Mouse (Mus musculus): ENCODE measurements at regions not wholly inside any gene's neighbourhood (a gene's known extent, or its start where the extent isn't known, plus 50 kb on each side); places are given as distances from the start of the nearest gene placed in this dataset.

DNA sequence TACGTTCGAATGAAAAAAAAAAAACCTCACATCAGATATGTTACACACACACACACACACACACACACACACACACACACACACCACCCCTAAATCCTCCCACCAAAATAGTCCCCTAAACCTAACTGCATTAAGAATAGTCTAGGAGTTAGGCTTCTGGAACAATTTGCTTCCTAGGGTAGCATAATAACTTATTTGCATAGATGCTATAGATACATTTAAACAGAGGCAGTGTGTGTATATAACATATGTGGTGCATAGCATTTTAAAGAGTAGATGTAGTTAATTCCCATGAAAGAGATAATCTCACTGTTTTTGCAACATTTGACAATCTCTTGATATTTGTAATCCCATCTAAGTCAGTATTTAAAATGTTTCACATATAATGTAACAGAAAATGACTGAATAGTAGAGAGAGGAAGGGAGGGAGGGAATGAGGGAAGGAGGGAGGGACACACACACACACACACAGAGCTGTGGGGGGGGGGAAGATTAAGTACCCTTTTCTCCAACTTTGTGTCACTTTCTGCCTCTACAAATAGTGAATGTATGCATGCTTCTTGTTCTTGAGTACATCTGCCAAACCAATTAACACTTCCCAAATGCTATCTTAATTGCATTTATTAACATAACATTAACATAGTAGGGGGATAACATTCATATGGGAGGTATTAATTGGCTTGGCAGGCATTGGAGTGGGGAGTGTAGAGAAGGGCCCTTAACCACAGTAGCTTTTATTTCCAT lies 127.7 kb upstream of the Tle1 start:
- DNase-seq, result no peak

DNA sequence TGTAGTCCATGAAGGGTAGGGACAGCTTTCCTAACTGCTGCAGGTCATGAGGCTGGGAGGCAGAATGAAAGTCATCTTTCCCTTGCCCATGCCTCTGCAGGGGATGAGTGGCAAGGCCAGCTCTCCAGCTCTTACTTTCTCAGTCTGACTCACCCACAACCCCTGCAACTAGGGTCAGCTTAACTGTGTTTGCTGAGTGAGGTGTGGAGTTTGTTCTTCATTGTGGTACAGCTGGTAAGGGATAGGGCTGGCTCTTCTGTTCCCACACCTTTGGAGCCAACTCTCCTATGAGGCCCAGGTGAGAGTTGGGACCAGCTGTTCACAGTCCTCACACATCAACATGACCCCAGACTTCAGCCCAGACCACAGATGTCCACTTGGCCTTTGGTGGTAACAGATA lies 124.2 kb upstream of the Tle1 start:
- no peak for DNase-seq

DNA sequence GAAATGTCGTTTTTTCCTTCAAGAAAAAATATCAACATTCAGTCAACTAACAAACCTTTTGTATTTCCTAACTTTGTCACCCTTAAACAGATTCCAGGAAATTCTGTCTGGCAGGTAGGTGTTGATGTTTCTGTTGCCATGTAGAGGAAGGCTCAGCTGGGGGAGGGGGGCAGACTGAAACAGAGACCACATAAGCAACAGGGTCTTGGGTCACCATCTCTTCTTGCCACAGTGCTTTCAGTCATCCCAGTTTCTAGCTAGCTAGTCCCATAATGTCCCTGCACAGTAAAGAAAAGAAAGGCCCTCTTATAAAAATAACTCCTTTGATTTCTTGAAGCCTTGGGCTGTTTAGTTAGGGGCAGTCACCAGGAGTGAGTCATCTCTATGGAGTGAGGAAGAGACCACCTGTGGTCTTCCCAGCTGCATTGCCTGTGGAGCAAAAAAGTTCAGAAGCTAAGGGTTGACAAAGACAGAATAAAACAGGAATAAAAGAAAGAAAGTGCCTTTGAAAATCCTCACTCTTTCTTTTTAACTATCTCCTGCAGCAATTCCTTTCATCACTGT lies 84.5 kb upstream of the Tle1 start:
- DNase-seq, result no peak

DNA sequence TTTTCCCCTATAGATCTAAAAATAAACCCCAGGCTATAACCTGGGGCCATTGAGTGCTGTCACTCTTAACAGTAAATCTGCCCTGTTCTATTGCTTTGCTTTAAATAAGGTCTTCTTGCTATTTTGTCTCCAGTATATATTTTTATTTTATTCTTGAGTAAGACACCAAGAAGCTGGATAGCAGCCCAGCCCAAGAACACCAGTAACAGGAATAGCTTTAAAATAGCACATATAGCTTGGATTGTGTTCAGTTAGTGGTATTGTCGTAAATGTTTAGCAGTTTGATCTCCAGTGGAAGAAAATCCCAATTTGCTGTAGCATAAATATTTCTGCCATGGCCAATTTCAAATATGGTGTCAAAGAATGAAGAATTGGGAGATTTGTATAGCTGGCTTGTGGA lies 49.8 kb upstream of the Tle1 start:
- no peak for DNase-seq

Measured in kidney, postnatal 25 days (tissue).